ENCODE assay signal across 8 mouse cellular contexts in genomic region chr10:21465362-21465761, GRCm38 (mm10).
A peak's percentile ranks its signal among the peaks of the same experiment; 100 is the strongest.
DNase-seq lines count a peak whose midpoint lies in the region; ATAC-seq and TF ChIP-seq lines count a peak whose summit lies in the region.

No protein-coding gene starts in this region.

- H3K27me3 ChIP-seq in forebrain, embryonic 16.5 days (replicated peaks; ENCODE audit: control insufficient read depth, insufficient read depth, low read length): no peaks in the 10 kb centered on the region
- no peaks in the 10 kb centered on the region for H3K27me3 ChIP-seq in lung, embryonic 14.5 days (ENCODE audit: insufficient read depth, low read length)
- no peaks in the 10 kb centered on the region for H3K27me3 ChIP-seq in thymus, adult 2 months (ENCODE audit: control insufficient read depth, insufficient read depth, low read length)

- no peaks in the 10 kb centered on the region for H3K9me3 ChIP-seq in forebrain, embryonic 16.5 days (ENCODE audit: control insufficient read depth, low read length)
- no peaks in the 10 kb centered on the region for H3K9me3 ChIP-seq in lung, embryonic 14.5 days (ENCODE audit: low read depth, low read length)

- H3K36me3 ChIP-seq in forebrain, embryonic 16.5 days (ENCODE audit: control insufficient read depth, insufficient read depth): no peaks in the 10 kb centered on the region
- no peaks in the 10 kb centered on the region for H3K36me3 ChIP-seq in lung, embryonic 14.5 days (ENCODE audit: insufficient read depth)
- no peaks in the 10 kb centered on the region for H3K36me3 ChIP-seq in thymus, adult 2 months (ENCODE audit: control insufficient read depth, insufficient read depth, low read length)

- ATAC-seq in forebrain, embryonic 16.5 days: peak; percentile 74
- ATAC-seq in lung, embryonic 14.5 days (ENCODE audit: insufficient read depth): peak; percentile 76

- no peak for TF ChIP-seq POLR2A in thymus, adult 2 months (IDR thresholded peaks at IDR 0.05; ENCODE audit: control insufficient read depth, extremely low read depth, insufficient read depth, low read length, poor library complexity)

- peak; percentile 92 for DNase-seq in ES-CJ7 (ENCODE audit: low read depth, low spot score)
- DNase-seq in cerebellum, adult 11 months: peak; percentile 68
- peak; percentile 83 to 85 for DNase-seq in heart, postnatal 36 days
- peak; percentile 77 to 95 for DNase-seq in layer of hippocampus, adult 18-20 months (ENCODE audit: low spot score in 2 of 2)
- DNase-seq in lung, embryonic 14.5 days: peak; percentile 97
- peak; percentile 51 for DNase-seq in ovary, adult 18-20 months (ENCODE audit: low spot score)
- peak; percentile 84 for DNase-seq in thymus, adult 2 months

- under 1% methylated on average over 15 of the region's 15 CpGs for WGBS in forebrain, embryonic 16.5 days
- WGBS in lung, embryonic 14.5 days: 2% methylated on average over 15 of the region's 15 CpGs
- WGBS in thymus, adult 2 months: 3% methylated on average over 15 of the region's 15 CpGs

- peak; percentile 93 for TF ChIP-seq CTCF in lung, embryonic 14.5 days (IDR thresholded peaks at IDR 0.05; ENCODE audit: low read depth)
- TF ChIP-seq CTCF in thymus, adult 2 months (IDR thresholded peaks at IDR 0.05; ENCODE audit: borderline replicate concordance, control insufficient read depth, extremely low read depth, insufficient read depth, low read length, poor library complexity): peak; percentile 42; the same call in 1 of the 2 replicates

- H3K27ac ChIP-seq in forebrain, embryonic 16.5 days (ENCODE audit: low read length): no peak overlapping the region
- no peak overlapping the region for H3K27ac ChIP-seq in lung, embryonic 14.5 days (ENCODE audit: low read depth)
- H3K27ac ChIP-seq in thymus, adult 2 months (ENCODE audit: control insufficient read depth, insufficient read depth, low read length): no peak overlapping the region

- intact Hi-C loops in heart, postnatal 36 days (cut with DNase I): loop anchor here (1.0 to 5.0 kb wide), 6 partner anchors 82 to 542 kb away; no protein-coding TSS in a partner anchor

- no peak overlapping the region for H3K9ac ChIP-seq in forebrain, embryonic 16.5 days (replicated peaks; ENCODE audit: low read depth, low read length)
- no peak overlapping the region for H3K9ac ChIP-seq in lung, embryonic 14.5 days

- H3K4me3 ChIP-seq in forebrain, embryonic 16.5 days (replicated peaks; ENCODE audit: low read length): no peak overlapping the region
- H3K4me3 ChIP-seq in lung, embryonic 14.5 days (ENCODE audit: low read depth, low read length): no peak overlapping the region
- H3K4me3 ChIP-seq in thymus, adult 2 months (ENCODE audit: control insufficient read depth, insufficient read depth, low read length): no peak overlapping the region

- H3K4me1 ChIP-seq in forebrain, embryonic 16.5 days (replicated peaks; ENCODE audit: control insufficient read depth, insufficient read depth, low read length): peaks cover 13% of the 10 kb centered on the region
- H3K4me1 ChIP-seq in lung, embryonic 14.5 days (ENCODE audit: insufficient read depth): no peaks in the 10 kb centered on the region
- peaks cover 21% of the 10 kb centered on the region for H3K4me1 ChIP-seq in thymus, adult 2 months (replicated peaks; ENCODE audit: control insufficient read depth, insufficient read depth, low read length)

- peak overlapping the region; percentile 27; the same call in 1 of the 2 replicates for H3K4me2 ChIP-seq in forebrain, embryonic 16.5 days (ENCODE audit: low read length)
- H3K4me2 ChIP-seq in lung, embryonic 14.5 days: peak overlapping the region; percentile 50
